Mouse (Mus musculus): ENCODE measurements around the gene Tspoap1.

GRCm38 (mm10) chr11:87715999-87716398 is 44.3 kb upstream of the Tspoap1 start:
- peak; percentile 25; the same call in 1 of the 2 replicates for TF ChIP-seq CTCF (IDR thresholded peaks at IDR 0.05)
- TF ChIP-seq EP300 (IDR thresholded peaks at IDR 0.05): no peak
